Mouse (Mus musculus) lung, adult 2 months (tissue): ENCODE measurements around the gene Ppih. TPM values are rescaled to one million over a fixed set of nuclear protein-coding genes. Genes with fewer than 3 reads are reported as not detected.
A peak's percentile ranks its signal among the peaks of the same experiment; 100 is the strongest.

Experiments used
- DNase-seq: peaks from one replicate; pipeline ENCODE4 v3.0.0; 2022
- H3K4me1 ChIP-seq: fragments of 200-500 bp; 2 replicates; pipeline ENCODE4 v1.6.1; 2011; ENCODE audit warnings: low read length; ENCODE audit not compliant: control insufficient read depth, insufficient read depth
- H3K4me3 ChIP-seq: fragments of 200-500 bp; replicated peaks from 2 replicates; pipeline ENCODE3; 2011; ENCODE audit warnings: low read depth, mild to moderate bottlenecking, control low read depth, low read length; ENCODE audit errors: extremely low read depth
- CTCF ChIP-seq: fragments of 200-500 bp; IDR thresholded peaks from 2 replicates; pipeline ENCODE4 v1.5.1; 2011; ENCODE audit warnings: mild to moderate bottlenecking, low read length, control low read depth; ENCODE audit not compliant: insufficient read depth
- POLR2A ChIP-seq: fragments of 200-500 bp; IDR thresholded peaks from 2 replicates; pipeline ENCODE4 v1.6.1; 2011; ENCODE audit warnings: low read depth, mild to moderate bottlenecking, control low read depth, low read length, borderline replicate concordance; ENCODE audit errors: extremely low read depth
- WGBS: fragments of 180-500 bp; shearing (Covaris S2); methylation state at CpG from one replicate; pipeline ENCODE4 v1.1.7; 2018; 5-methylcytosine and 5-hydroxymethylcytosine counted together
- polyA plus RNA-seq: library from polyadenylated mRNA; depleted of rRNA; stranded (reverse); fragments of >200 nt; gene quantifications from 2 replicates; pipeline ENCODE4 v1.2.3, GENCODE M21; 2012; rRNA removed

Ppih gene
- polyA plus RNA-seq, 1 experiment: 5.3 TPM

DNA sequence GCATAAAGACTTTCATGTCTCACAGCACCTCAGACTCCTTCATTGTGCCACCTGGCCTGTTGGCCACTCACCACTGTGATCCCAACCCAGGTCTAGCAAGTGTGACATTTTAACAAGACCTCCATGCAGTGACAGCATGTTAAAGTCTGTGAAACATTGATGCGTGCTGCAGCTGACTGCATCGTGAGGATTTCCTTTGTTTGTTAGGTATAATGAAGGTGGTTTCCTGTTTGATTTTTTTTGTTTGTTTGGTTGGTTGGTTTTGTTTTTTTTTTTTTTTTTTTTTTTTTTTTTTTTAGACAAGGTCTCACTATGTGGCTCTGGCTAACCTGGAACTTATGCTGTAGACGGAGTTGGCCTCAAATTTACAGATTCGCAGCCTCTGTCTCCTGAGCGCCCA lies 57.9 kb downstream of the Ppih start:
- no peak for TF ChIP-seq CTCF
- TF ChIP-seq POLR2A: no peak
- Histone ChIP-seq H3K4me3 (no peak overlapping the region), H3K4me1 (peaks cover 6% of the 10 kb centered on the region)
- 75% methylated on average over 5 of the region's 5 CpGs for WGBS
- no peak for DNase-seq

DNA sequence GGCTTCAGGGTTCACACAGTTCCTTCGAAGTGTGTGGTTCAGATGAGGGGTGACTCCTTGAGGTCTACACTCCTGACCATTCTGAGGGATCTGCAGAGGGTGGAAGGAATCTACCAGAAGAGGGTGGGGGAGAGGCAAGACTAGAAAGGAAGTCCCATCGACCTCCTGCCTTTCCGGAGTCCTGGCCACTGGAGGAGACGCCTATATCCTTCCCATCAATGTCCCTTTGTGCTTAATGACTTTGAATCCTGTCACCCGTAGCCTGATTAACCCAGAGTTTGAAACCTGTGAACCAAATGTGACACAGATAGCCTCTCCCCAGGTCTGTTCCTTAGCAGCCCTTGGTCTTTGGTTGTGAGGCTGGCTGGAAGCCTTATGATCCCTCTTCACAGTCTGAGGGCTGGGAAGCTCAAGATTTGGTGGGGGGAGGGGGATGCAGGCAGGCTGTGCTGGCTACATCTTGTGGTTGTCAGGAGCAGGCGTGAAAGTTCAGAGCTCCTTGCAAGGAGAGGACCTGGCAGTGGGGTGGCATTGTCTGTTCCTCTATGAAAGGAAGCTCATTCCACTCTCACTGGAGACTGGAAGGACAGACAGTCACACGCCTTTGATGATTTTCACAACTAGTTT lies 59.1 kb downstream of the Ppih start:
- TF ChIP-seq POLR2A (0 out of 2 replicates have a peak, but pooled peaks have one; percentile 12), CTCF (no peak)
- WGBS: 37% methylated on average over 7 of the region's 7 CpGs
- DNase-seq: no peak
- Histone ChIP-seq H3K4me1 (peaks cover 6% of the 10 kb centered on the region), H3K4me3 (no peak overlapping the region)

DNA sequence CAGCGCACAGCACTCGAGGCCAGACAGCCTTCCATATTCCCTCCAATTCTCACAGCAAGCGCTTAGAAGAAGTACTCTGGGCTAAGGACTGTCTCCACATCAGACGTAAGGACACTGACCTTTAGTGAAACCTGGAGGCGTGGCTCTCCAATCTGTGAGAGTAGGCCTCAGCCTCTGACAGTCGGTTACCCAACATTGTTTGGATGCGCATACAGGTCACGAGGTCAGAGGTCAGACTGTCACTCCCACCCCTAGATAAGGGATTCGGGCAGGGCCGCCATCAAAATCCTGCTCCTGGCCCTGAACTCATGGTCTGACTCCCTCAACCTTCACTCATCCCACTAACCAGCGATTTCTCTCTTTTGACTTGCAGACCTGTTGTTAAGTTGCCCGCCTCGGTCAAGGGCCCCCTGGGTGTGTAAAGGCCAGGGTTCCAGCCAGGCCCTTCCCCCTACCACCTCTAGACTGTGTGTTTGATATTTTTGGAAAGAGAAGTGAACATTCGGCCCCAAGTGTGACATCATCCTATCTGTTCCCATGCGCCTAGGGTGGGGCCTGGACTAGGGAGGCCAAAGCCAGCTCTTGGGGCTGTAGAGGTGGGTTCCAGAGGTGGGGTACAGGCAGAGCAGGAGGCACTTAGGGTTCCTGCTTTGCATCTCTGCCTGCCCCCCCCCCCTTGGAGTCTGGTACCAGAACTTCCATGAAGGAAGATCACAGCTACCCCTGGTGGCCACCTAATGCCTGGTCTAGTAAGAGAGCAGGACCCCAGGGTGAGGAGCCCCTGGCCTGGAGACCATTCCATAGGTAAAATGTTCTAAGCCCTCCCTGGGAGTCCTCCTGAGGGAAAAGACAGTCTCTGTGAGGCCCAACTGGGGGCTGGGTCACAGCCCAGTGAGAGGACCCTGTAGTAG lies 60.7 kb downstream of the Ppih start:
- no peak for DNase-seq
- no peak for TF ChIP-seq CTCF
- no peak for TF ChIP-seq POLR2A
- WGBS: 86% methylated on average over 15 of the region's 15 CpGs
- Histone ChIP-seq H3K4me1 (peaks cover 6% of the 10 kb centered on the region), H3K4me3 (no peak overlapping the region)

DNA sequence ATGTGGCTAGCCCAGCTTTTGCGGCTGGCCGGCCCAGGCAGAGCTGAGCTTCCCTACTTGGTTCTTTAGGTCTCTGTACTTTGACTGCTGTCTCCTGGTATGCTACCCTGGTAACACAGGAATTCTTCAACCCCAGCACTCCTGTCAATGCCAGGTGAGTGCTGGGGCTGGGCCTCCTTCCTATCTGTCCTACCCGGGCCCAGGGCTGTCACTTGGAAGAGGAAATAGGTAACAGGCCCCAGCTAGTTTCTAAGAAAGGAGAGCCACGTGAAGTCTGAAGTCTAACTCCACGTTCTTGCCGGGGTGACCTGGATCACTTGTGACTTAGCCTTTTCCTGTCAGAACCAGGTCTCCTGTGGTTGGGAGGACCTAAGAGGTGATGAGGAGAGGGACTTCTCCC lies 63.3 kb downstream of the Ppih start:
- TF ChIP-seq CTCF (no peak), POLR2A (no peak)
- 65% methylated on average over 6 of the region's 6 CpGs for WGBS
- 0 out of 2 replicates have a peak, but pooled peaks cover 4% of the 10 kb centered on the region for H3K4me1 ChIP-seq
- no peak overlapping the region for H3K4me3 ChIP-seq
- DNase-seq: no peak

DNA sequence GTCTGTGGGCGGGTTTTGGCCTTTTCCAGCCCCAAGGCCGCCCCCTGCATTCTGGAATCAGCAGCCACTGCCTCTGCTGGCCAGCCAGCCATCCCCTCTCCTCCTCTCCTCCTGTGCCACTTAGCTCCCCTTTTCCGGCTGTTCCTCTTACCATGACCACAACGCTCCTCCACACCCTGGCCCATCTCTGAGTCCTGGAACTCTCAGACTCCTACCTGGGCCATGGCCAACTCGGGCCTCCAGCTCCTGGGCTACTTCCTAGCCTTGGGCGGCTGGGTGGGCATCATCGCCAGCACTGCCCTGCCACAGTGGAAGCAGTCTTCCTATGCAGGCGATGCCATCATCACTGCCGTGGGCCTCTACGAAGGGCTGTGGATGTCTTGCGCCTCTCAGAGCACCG lies 65.0 kb downstream of the Ppih start, which contains the start of gene Cldn19:
Gene Cldn19, plus strand, starts transcription at position 64 of the 400 bp plus-strand sequence.
- 0 out of 2 replicates have a peak, but pooled peaks cover 2% of the 10 kb centered on the region for H3K4me1 ChIP-seq
- no peak for TF ChIP-seq CTCF
- H3K4me3 ChIP-seq: no peak within 1 kb of the TSS
- WGBS: 89% methylated on average over 12 of the region's 12 CpGs
- no peak for DNase-seq

DNA sequence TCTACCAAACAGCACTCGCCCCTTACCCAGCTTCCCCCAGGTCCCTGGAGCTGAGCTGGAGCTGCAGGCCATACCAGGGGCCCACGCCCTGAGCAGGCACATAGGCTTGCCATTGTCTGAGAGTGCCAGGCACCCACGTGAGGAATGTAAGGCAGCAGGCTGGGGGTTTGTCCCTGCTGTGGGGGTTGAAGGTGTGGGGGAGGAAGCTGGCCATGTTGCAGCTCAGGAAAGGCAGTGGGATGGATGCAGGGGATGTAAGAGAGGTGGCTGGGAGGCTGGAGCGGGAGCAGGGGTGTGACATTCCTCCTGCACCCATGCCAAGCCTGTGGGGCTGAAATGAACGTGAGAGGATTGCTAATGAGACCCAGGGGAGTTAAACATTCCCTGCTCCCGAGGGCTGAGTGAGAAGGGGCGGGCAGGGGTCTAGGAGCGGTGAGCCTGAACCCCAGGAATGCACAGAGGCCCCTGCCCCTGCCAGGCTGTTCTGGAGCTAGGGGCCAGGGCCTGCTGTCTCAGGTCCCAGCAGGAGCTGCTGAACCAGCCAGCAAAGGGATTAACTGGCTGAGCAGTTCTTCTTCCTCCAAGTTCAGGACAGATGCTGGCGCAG lies 66.2 kb downstream of the Ppih start:
- Histone ChIP-seq H3K4me3 (no peak overlapping the region), H3K4me1 (0 out of 2 replicates have a peak, but pooled peaks cover 2% of the 10 kb centered on the region)
- TF ChIP-seq POLR2A (no peak), CTCF (no peak)
- DNase-seq: no peak
- WGBS: 66% methylated on average over 9 of the region's 9 CpGs

DNA sequence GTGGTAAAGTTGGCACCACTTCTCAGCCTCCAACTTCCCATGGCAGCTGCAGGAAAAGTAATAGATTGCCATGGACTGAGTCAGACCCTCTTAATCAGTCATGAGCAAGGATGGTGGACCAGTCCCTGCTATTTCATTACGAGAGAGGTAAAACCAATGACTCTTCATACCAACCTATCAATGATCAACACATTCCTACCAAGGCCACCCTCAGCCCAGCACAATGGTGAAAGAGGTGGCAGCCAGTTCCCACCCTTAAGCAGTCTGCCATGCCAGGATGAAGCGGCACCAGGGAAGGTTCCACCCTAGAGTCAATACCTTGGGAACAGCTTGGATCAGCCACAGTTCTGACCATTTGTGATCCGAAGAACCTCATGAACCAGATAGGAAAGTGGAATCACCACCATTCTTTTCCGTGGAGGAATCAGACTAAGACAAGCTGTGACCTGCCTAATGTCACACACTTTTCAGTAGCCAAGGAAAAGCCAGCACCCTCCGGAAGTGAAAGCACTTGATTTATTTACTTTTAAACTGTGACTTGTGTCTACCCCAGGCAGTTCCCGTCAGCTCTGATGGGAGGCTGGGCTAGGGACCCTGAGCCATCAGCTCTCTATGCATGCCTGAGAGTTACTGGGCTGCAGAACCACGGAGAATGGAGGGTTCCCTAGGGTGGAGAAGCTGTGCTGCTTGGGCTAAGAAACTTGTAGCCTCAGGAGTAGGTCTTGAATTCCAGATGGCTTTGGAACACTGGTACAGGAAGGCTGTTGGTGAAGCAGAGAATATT lies 68.1 kb downstream of the Ppih start:
- TF ChIP-seq CTCF (no peak), POLR2A (no peak)
- peaks cover 4% of the 10 kb centered on the region; the same call in 1 of the 2 replicates for H3K4me1 ChIP-seq
- WGBS: 47% methylated on average over 7 of the region's 7 CpGs
- DNase-seq: no peak
- no peak overlapping the region for H3K4me3 ChIP-seq

Other genes with a start within 250 kb of the Ppih start
- 32.0 and 39.0 TPM in 2 replicates for gene Slc2a1, start 211.8 kb downstream of the Ppih start, polyA plus RNA-seq
- 8.9 and 10.1 TPM in 2 replicates for gene Zfp691, start 146.4 kb downstream of the Ppih start, polyA plus RNA-seq
- gene Ermap, start 130.5 kb downstream of the Ppih start, polyA plus RNA-seq: 0.06 and 0.66 TPM in 2 replicates
- 18.1 and 24.0 TPM in 2 replicates for gene Svbp, start 125.2 kb downstream of the Ppih start, polyA plus RNA-seq
- gene Tmem269, start 102.3 kb downstream of the Ppih start, polyA plus RNA-seq: 0.25 and 0.28 TPM in 2 replicates
- gene AU022252, start 87.8 kb downstream of the Ppih start, polyA plus RNA-seq: 3.4 and 6.5 TPM in 2 replicates
- 22.4 and 24.0 TPM in 2 replicates for gene P3h1, start 87.6 kb downstream of the Ppih start, polyA plus RNA-seq
- gene Cldn19, start 65.1 kb downstream of the Ppih start, polyA plus RNA-seq: 1.2 TPM in 2 replicates
- 158 and 195 TPM in 2 replicates for gene Ybx1, start 25.9 kb downstream of the Ppih start, polyA plus RNA-seq
- 3.4 and 4.2 TPM in 2 replicates for gene Ccdc30, start 95.0 kb upstream of the Ppih start, polyA plus RNA-seq
- 9.3 and 9.9 TPM in 2 replicates for gene Ppcs, start 101.9 kb upstream of the Ppih start, polyA plus RNA-seq
- gene Zmynd12, start 102.3 kb upstream of the Ppih start, polyA plus RNA-seq: 5.8 and 6.4 TPM in 2 replicates
- 0.14 and 0.19 TPM in 2 replicates for gene Rimkla, start 172.1 kb upstream of the Ppih start, polyA plus RNA-seq
- gene Foxj3, start 216.5 kb upstream of the Ppih start, polyA plus RNA-seq: 14.1 and 18.0 TPM in 2 replicates
- gene Frg2f1, start 219.0 kb upstream of the Ppih start, polyA plus RNA-seq: 5.1 and 5.9 TPM in 2 replicates